Mouse (Mus musculus): ENCODE data around the gene Epha2.

GRCm38 (mm10) chr4:141312513-141313131 lies 11.6 kb downstream of the Epha2 start:
- TF ChIP-seq CTCF (IDR thresholded peaks at IDR 0.05; ENCODE audit: low read depth) (peak; percentile 49), EP300 (optimal IDR thresholded peaks at IDR 0.05) (no peak)

Data from stomach, postnatal 0 days (tissue).